Mouse (Mus musculus): ENCODE measurements around the gene Gnai2. TPM values are rescaled to one million over a fixed set of nuclear protein-coding genes. Genes with fewer than 3 reads are reported as not detected.

Gnai2 gene
- polyA plus RNA-seq, 1 experiment: 499 TPM

GRCm38 (mm10) chr9:107586974-107587832, 48.0 kb downstream of the Gnai2 start, which contains the start of gene Ifrd2:
Gene Ifrd2, plus strand, starts transcription at chr9:107587642.
- TF ChIP-seq E2F4 (IDR thresholded peaks at IDR 0.05; ENCODE audit: insufficient read depth) (peak; percentile 10), CEBPB (IDR thresholded peaks at IDR 0.05; ENCODE audit: insufficient read depth, poor library complexity, severe bottlenecking) (no peak), MYOD1 (IDR thresholded peaks at IDR 0.05; ENCODE audit: control insufficient read depth in 1 of 3, insufficient read length in 2 of 3, low read depth in 2 of 3) (no peak), TCF3 (IDR thresholded peaks at IDR 0.05; ENCODE audit: insufficient read length, low read depth) (no peak), POLR2A (IDR thresholded peaks at IDR 0.05; ENCODE audit: insufficient read length, low read depth) (peak; percentile 75), POLR2AphosphoS2 (IDR thresholded peaks at IDR 0.05; ENCODE audit: insufficient read length, low read depth) (peak; percentile 88)
- Histone ChIP-seq H3K4me2 (ENCODE audit: low read depth) (peak within 1 kb of the TSS; percentile 88), H3K4me3 (peak within 1 kb of the TSS; percentile 53), H3K36me3 (ENCODE audit: control insufficient read depth, insufficient read depth) (no peaks in the 10 kb centered on the region), H3ac (ENCODE audit: control insufficient read depth, insufficient read length) (peak within 1 kb of the TSS; percentile 48), H3K79me2 (ENCODE audit: control insufficient read depth, insufficient read depth) (peaks cover 14% of the 10 kb centered on the region), H3K27me3 (ENCODE audit: control insufficient read depth, insufficient read depth, insufficient read length) (no peaks in the 10 kb centered on the region)

- peak overlapping the region; percentile 53 for H3K4me3 ChIP-seq
- H3K79me2 ChIP-seq (ENCODE audit: control insufficient read depth, insufficient read depth): peaks cover 15% of the 10 kb centered on the region
- no peaks in the 10 kb centered on the region for H3K36me3 ChIP-seq (ENCODE audit: control insufficient read depth, insufficient read depth)
- peak overlapping the region; percentile 12 for H3K4me2 ChIP-seq (ENCODE audit: low read depth)
- no peak overlapping the region for H3ac ChIP-seq (ENCODE audit: control insufficient read depth, insufficient read length)
- TF ChIP-seq TCF3 (IDR thresholded peaks at IDR 0.05; ENCODE audit: insufficient read length, low read depth) (no peak), MAX (IDR thresholded peaks at IDR 0.05; ENCODE audit: low read depth) (no peak), POLR2A (IDR thresholded peaks at IDR 0.05; ENCODE audit: insufficient read length, low read depth) (no peak), POLR2AphosphoS2 (IDR thresholded peaks at IDR 0.05; ENCODE audit: insufficient read length, low read depth) (no peak), TCF12 (IDR thresholded peaks at IDR 0.05; ENCODE audit: insufficient read depth, poor library complexity, severe bottlenecking) (no peak), SRF (IDR thresholded peaks at IDR 0.05; ENCODE audit: control insufficient read depth, insufficient read length, low read depth) (no peak), MYOD1 (IDR thresholded peaks at IDR 0.05; ENCODE audit: control insufficient read depth in 1 of 3, insufficient read length in 2 of 3, low read depth in 2 of 3) (no peak), USF1 (IDR thresholded peaks at IDR 0.05; ENCODE audit: low read depth) (no peak)
- H3K27me3 ChIP-seq (ENCODE audit: control insufficient read depth, insufficient read depth, insufficient read length): no peaks in the 10 kb centered on the region
These were observed 48.7 kb downstream of the Gnai2 start for GRCm38 (mm10) chr9:107586504-107586903.

GRCm38 (mm10) chr9:107583174-107583573, 52.0 kb downstream of the Gnai2 start:
- H3K4me2 ChIP-seq (ENCODE audit: low read depth): no peak overlapping the region
- no peak overlapping the region for H3ac ChIP-seq (ENCODE audit: control insufficient read depth, insufficient read length)
- no peak overlapping the region for H3K4me3 ChIP-seq
- no peaks in the 10 kb centered on the region for H3K36me3 ChIP-seq (ENCODE audit: control insufficient read depth, insufficient read depth)
- H3K79me2 ChIP-seq (ENCODE audit: control insufficient read depth, insufficient read depth): peaks cover 10% of the 10 kb centered on the region
- TF ChIP-seq CEBPB (IDR thresholded peaks at IDR 0.05; ENCODE audit: insufficient read depth, poor library complexity, severe bottlenecking) (no peak), POLR2AphosphoS2 (IDR thresholded peaks at IDR 0.05; ENCODE audit: insufficient read length, low read depth) (peak; percentile 24), REST (IDR thresholded peaks at IDR 0.05; ENCODE audit: insufficient read depth, insufficient read length) (no peak), USF1 (IDR thresholded peaks at IDR 0.05; ENCODE audit: low read depth) (no peak), MYOD1 (IDR thresholded peaks at IDR 0.05; ENCODE audit: control insufficient read depth in 1 of 3, insufficient read length in 2 of 3, low read depth in 2 of 3) (no peak), SRF (IDR thresholded peaks at IDR 0.05; ENCODE audit: control insufficient read depth, insufficient read length, low read depth) (no peak), TCF3 (IDR thresholded peaks at IDR 0.05; ENCODE audit: insufficient read length, low read depth) (no peak)
- H3K27me3 ChIP-seq (ENCODE audit: control insufficient read depth, insufficient read depth, insufficient read length): no peaks in the 10 kb centered on the region

- TF ChIP-seq CEBPB (IDR thresholded peaks at IDR 0.05; ENCODE audit: insufficient read depth, poor library complexity, severe bottlenecking) (no peak), MYOD1 (IDR thresholded peaks at IDR 0.05; ENCODE audit: control insufficient read depth in 1 of 3, insufficient read length in 2 of 3, low read depth in 2 of 3) (no peak), TCF3 (IDR thresholded peaks at IDR 0.05; ENCODE audit: insufficient read length, low read depth) (no peak), POLR2A (IDR thresholded peaks at IDR 0.05; ENCODE audit: insufficient read length, low read depth) (no peak), MAX (IDR thresholded peaks at IDR 0.05; ENCODE audit: low read depth) (no peak), MYOG (IDR thresholded peaks at IDR 0.05; ENCODE audit: control insufficient read depth in 1 of 3, insufficient read depth in 1 of 3, insufficient read length in 2 of 3, low read depth in 2 of 3) (no peak), POLR2AphosphoS2 (IDR thresholded peaks at IDR 0.05; ENCODE audit: insufficient read length, low read depth) (no peak), E2F4 (IDR thresholded peaks at IDR 0.05; ENCODE audit: insufficient read depth) (no peak), TCF12 (IDR thresholded peaks at IDR 0.05; ENCODE audit: insufficient read depth, poor library complexity, severe bottlenecking) (no peak), REST (IDR thresholded peaks at IDR 0.05; ENCODE audit: insufficient read depth, insufficient read length) (no peak), USF1 (IDR thresholded peaks at IDR 0.05; ENCODE audit: low read depth) (no peak), SRF (IDR thresholded peaks at IDR 0.05; ENCODE audit: control insufficient read depth, insufficient read length, low read depth) (no peak)
- Histone ChIP-seq H3K36me3 (ENCODE audit: control insufficient read depth, insufficient read depth) (no peaks in the 10 kb centered on the region), H3K4me2 (ENCODE audit: low read depth) (no peak overlapping the region), H3K4me3 (no peak overlapping the region), H3ac (ENCODE audit: control insufficient read depth, insufficient read length) (no peak overlapping the region), H3K79me2 (ENCODE audit: control insufficient read depth, insufficient read depth) (peaks cover 5% of the 10 kb centered on the region), H3K27me3 (ENCODE audit: control insufficient read depth, insufficient read depth, insufficient read length) (no peaks in the 10 kb centered on the region)
These were observed 52.6 kb downstream of the Gnai2 start for GRCm38 (mm10) chr9:107582509-107583062.

Measured in myocyte (in vitro differentiated cells).